13 mouse cellular contexts compared by ENCODE assay signal in the genomic region with DNA sequence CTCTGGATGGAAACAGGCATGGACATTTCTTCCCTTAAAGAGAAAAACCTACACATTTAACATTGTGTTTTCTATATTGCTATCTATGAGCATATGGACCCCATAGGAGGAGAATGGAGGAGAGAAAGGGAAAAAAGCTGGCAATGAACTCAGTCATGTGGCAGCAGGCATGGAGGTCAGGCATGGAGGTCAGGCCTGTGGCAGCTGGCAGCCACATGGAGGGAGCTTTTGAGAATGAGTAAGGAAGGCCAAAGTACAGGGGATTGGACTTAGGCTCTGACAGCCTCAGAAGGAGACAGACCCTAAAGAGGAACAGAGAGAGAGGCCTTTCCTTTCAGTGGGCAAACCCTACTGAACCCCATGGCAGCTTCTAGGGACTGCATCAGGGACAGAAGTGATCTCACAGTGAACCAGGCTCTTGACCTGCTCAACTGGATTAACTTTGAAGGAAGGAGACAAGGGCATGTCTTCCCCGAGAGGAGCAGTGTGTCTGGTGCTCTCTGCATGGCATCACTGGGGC.
A peak's percentile ranks its signal among the peaks of the same experiment; 100 is the strongest.
DNase-seq lines count a peak whose midpoint lies in the region; ATAC-seq and TF ChIP-seq lines count a peak whose summit lies in the region.
"Had no signal": no experiment of that assay in that cellular context is flagged by ENCODE, and none has a peak within 500 bp of the region (broad histone marks: within the 10 kb centered on the region; RNA-seq: fewer than 3 reads in every experiment).

No protein-coding gene starts in this region.

- no peaks in the 10 kb centered on the region for H3K27me3 ChIP-seq in embryonic facial prominence, embryonic 11.5 days (ENCODE audit: control insufficient read depth, insufficient read depth, low read length)
- no peaks in the 10 kb centered on the region for H3K27me3 ChIP-seq in limb, embryonic 10.5 days (ENCODE audit: low read depth, poor library complexity, severe bottlenecking)
- H3K27me3 ChIP-seq in cerebellum, adult 2 months (ENCODE audit: control insufficient read depth, insufficient read depth, low read length) = no peaks in the 10 kb centered on the region
- no peaks in the 10 kb centered on the region for H3K27me3 ChIP-seq in liver, embryonic 12.5 days (replicated peaks)
- H3K27me3 ChIP-seq: embryonic facial prominence, embryonic 13.5 days; forebrain, embryonic 12.5 days; Patski had no signal

- 45% methylated on average over 1 of the region's 1 CpGs for WGBS in embryonic facial prominence, embryonic 11.5 days
- 62% methylated on average over 1 of the region's 1 CpGs for WGBS in limb, embryonic 10.5 days
- 95% methylated on average over 1 of the region's 1 CpGs for WGBS in cerebellum, adult 2 months
- 42% methylated on average over 1 of the region's 1 CpGs for WGBS in liver, embryonic 12.5 days (ENCODE audit: insufficient replicate concordance)

- no peaks in the 10 kb centered on the region for H3K9me3 ChIP-seq in embryonic facial prominence, embryonic 11.5 days (replicated peaks; ENCODE audit: control insufficient read depth, low read length)
- no peaks in the 10 kb centered on the region for H3K9me3 ChIP-seq in limb, embryonic 10.5 days (replicated peaks)
- H3K9me3 ChIP-seq in liver, embryonic 12.5 days (replicated peaks) = no peaks in the 10 kb centered on the region
- H3K9me3 ChIP-seq: embryonic facial prominence, embryonic 13.5 days; forebrain, embryonic 12.5 days had no signal

- 0 out of 2 replicates have a peak overlapping the region, but pooled peaks have one; percentile 10 for H3K27ac ChIP-seq in layer of hippocampus, adult 2 months
- no peak overlapping the region for H3K27ac ChIP-seq in embryonic facial prominence, embryonic 11.5 days (replicated peaks; ENCODE audit: low read depth, low read length)
- H3K27ac ChIP-seq in limb, embryonic 10.5 days = peak overlapping the region; percentile 65
- H3K27ac ChIP-seq in cerebellum, adult 2 months (ENCODE audit: insufficient read depth, low read length) = no peak overlapping the region
- no peak overlapping the region for H3K27ac ChIP-seq in liver, embryonic 12.5 days
- H3K27ac ChIP-seq: embryonic facial prominence, embryonic 13.5 days; forebrain, embryonic 12.5 days had no signal

- no peak for TF ChIP-seq POLR2A in cerebellum, adult 2 months (IDR thresholded peaks at IDR 0.05; ENCODE audit: borderline replicate concordance, insufficient read depth, low read length)

- H3K9ac ChIP-seq in embryonic facial prominence, embryonic 11.5 days (replicated peaks; ENCODE audit: low read length) = no peak overlapping the region
- H3K9ac ChIP-seq in liver, embryonic 12.5 days = no peak overlapping the region
- H3K9ac ChIP-seq: embryonic facial prominence, embryonic 13.5 days; forebrain, embryonic 12.5 days had no signal

- TF ChIP-seq CTCF in layer of hippocampus, adult 2 months (conservative IDR thresholded peaks at IDR 0.05) = no peak
- no peak for TF ChIP-seq CTCF in cerebellum, adult 2 months (IDR thresholded peaks at IDR 0.05; ENCODE audit: borderline replicate concordance, insufficient read depth, low read depth, low read length)

- H3K4me1 ChIP-seq in embryonic facial prominence, embryonic 11.5 days (ENCODE audit: control insufficient read depth, insufficient read depth, low read length) = no peaks in the 10 kb centered on the region; the same call in 1 of the 2 replicates
- H3K4me1 ChIP-seq in limb, embryonic 10.5 days = peaks cover 40% of the 10 kb centered on the region
- no peaks in the 10 kb centered on the region; the same call in none of the 2 replicates for H3K4me1 ChIP-seq in cerebellum, adult 2 months (ENCODE audit: control insufficient read depth, insufficient read depth, low read length)
- H3K4me1 ChIP-seq in liver, embryonic 12.5 days = 0 out of 2 replicates have a peak, but pooled peaks cover 10% of the 10 kb centered on the region

- DNase-seq in layer of hippocampus, adult 2 months (ENCODE audit: low spot score in 2 of 2) = no peak
- DNase-seq in layer of hippocampus, adult 18-20 months (ENCODE audit: low spot score in 2 of 2) = no peak
- DNase-seq in NIH3T3 (ENCODE audit: low read depth) = peak; percentile 62
- DNase-seq in embryonic facial prominence, embryonic 11.5 days (ENCODE audit: low spot score) = peak; percentile 7
- peak; percentile 50 for DNase-seq in limb, embryonic 10.5 days (ENCODE audit: low spot score)
- DNase-seq in cerebellum, adult 2 months = no peak
- DNase-seq: cerebellum, adult 9-10 months; lung, postnatal 36 days; right cerebral cortex, adult 18-20 months had no signal

- no peaks in the 10 kb centered on the region for H3K36me3 ChIP-seq in embryonic facial prominence, embryonic 11.5 days (replicated peaks; ENCODE audit: control insufficient read depth, insufficient read depth, low read depth, low read length)
- no peaks in the 10 kb centered on the region for H3K36me3 ChIP-seq in limb, embryonic 10.5 days
- no peaks in the 10 kb centered on the region for H3K36me3 ChIP-seq in liver, embryonic 12.5 days
- H3K36me3 ChIP-seq: embryonic facial prominence, embryonic 13.5 days; forebrain, embryonic 12.5 days had no signal

- no peak for ATAC-seq in embryonic facial prominence, embryonic 11.5 days (replicated peaks; ENCODE audit: insufficient number of reproducible peaks, low FRiP score, low TSS enrichment, low read depth)
- no peak for ATAC-seq in liver, embryonic 12.5 days
- ATAC-seq: Patski had no signal

- H3K4me2 ChIP-seq in embryonic facial prominence, embryonic 11.5 days (ENCODE audit: low read depth, low read length) = no peak overlapping the region
- no peak overlapping the region for H3K4me2 ChIP-seq in liver, embryonic 12.5 days
- H3K4me2 ChIP-seq: embryonic facial prominence, embryonic 13.5 days; forebrain, embryonic 12.5 days had no signal

- H3K4me3 ChIP-seq in layer of hippocampus, adult 2 months = no peak overlapping the region
- no peak overlapping the region for H3K4me3 ChIP-seq in embryonic facial prominence, embryonic 11.5 days (ENCODE audit: low read depth, low read length)
- H3K4me3 ChIP-seq in limb, embryonic 10.5 days = no peak overlapping the region
- H3K4me3 ChIP-seq in cerebellum, adult 2 months (replicated peaks; ENCODE audit: insufficient read depth, low read depth, low read length) = no peak overlapping the region
- no peak overlapping the region for H3K4me3 ChIP-seq in liver, embryonic 12.5 days
- H3K4me3 ChIP-seq: embryonic facial prominence, embryonic 13.5 days; forebrain, embryonic 12.5 days had no signal

Comparison
In these comparisons a context has a peak if more than half of its experiments do, and no peak if none do; other contexts are left out.
1. DNase-seq: peak in NIH3T3 (single experiment), embryonic facial prominence, embryonic 11.5 days (single experiment) and limb, embryonic 10.5 days (single experiment); none in layer of hippocampus, adult 2 months (0 of 2), layer of hippocampus, adult 18-20 months (0 of 2) and cerebellum, adult 2 months (0 of 2).
2. H3K27ac ChIP-seq: peak in layer of hippocampus, adult 2 months (single experiment) and limb, embryonic 10.5 days (single experiment); none in embryonic facial prominence, embryonic 11.5 days (single experiment), cerebellum, adult 2 months (single experiment) and liver, embryonic 12.5 days (single experiment).